Mouse (Mus musculus) gastrocnemius, postnatal 36 days (tissue): ENCODE results near the gene Dab2. TPM values are rescaled to one million over a fixed set of nuclear protein-coding genes. Genes with fewer than 3 reads are reported as not detected.

ENCODE experiments used
- DNase-seq, 2 experiments: peaks; one replicate each; pipeline ENCODE4 v3.0.0; 2022
- intact Hi-C: fragments of 180-260 bp; cut with DNase I; formaldehyde crosslinking; loops from one replicate; pipeline ENCODE4 v1.15.1; 2025
- total RNA-seq, 2 experiments: library from RNA; stranded (reverse); gene quantifications; 2 replicates each; pipeline ENCODE4 v1.2.3; 2021

The Dab2 gene
- total RNA-seq, 2 experiments from 2014 or later, result 10.4 to 11.1 TPM

GRCm38 (mm10) chr15:6322311-6322710 lies 22.7 kb downstream of the Dab2 start:
- no peak for DNase-seq
- intact Hi-C loops, result no loop called here

GRCm38 (mm10) chr15:6323577-6323976 lies 24.0 kb downstream of the Dab2 start:
- intact Hi-C loops, result no loop called here
- DNase-seq, result no peak

- no peak for DNase-seq
- intact Hi-C loops, result no loop called here
Measured at GRCm38 (mm10) chr15:6325443-6325842, 25.9 kb downstream of the Dab2 start.

- intact Hi-C loops, result no loop called here
- no peak for DNase-seq
Measured at GRCm38 (mm10) chr15:6326011-6326410, 26.4 kb downstream of the Dab2 start.

GRCm38 (mm10) chr15:6331380-6331779 lies 31.8 kb downstream of the Dab2 start:
- intact Hi-C loops, result no loop called here

GRCm38 (mm10) chr15:6334664-6335206 lies 35.1 kb downstream of the Dab2 start:
- intact Hi-C loops, result no loop called here
- no peak for DNase-seq

More at GRCm38 (mm10) chr15:6331380-6331779, 31.8 kb downstream of the Dab2 start:
- no peak for DNase-seq

GRCm38 (mm10) chr15:6339767-6340166 lies 40.2 kb downstream of the Dab2 start:
- intact Hi-C loops, result no loop called here
- DNase-seq, result no peak

- intact Hi-C loops, result no loop called here
- no peak for DNase-seq
Measured at GRCm38 (mm10) chr15:6340347-6340746, 40.8 kb downstream of the Dab2 start.

- intact Hi-C loops, result no loop called here
- DNase-seq, result no peak
Measured at GRCm38 (mm10) chr15:6341427-6341826, 41.8 kb downstream of the Dab2 start.

- intact Hi-C loops, result no loop called here
- DNase-seq, result no peak
Measured at GRCm38 (mm10) chr15:6353901-6354300, 54.3 kb downstream of the Dab2 start.

- intact Hi-C loops, result no loop called here
- no peak for DNase-seq
Measured at GRCm38 (mm10) chr15:6359859-6360258, 60.3 kb downstream of the Dab2 start.

- intact Hi-C loops, result no loop called here
- no peak for DNase-seq
Measured at GRCm38 (mm10) chr15:6369974-6370373, 70.4 kb downstream of the Dab2 start.

- intact Hi-C loops, result no loop called here
- no peak for DNase-seq
Measured at GRCm38 (mm10) chr15:6371486-6371885, 71.9 kb downstream of the Dab2 start.

- DNase-seq, result no peak
- intact Hi-C loops, result no loop called here
Measured at GRCm38 (mm10) chr15:6375016-6375415, 75.4 kb downstream of the Dab2 start.

- intact Hi-C loops, result no loop called here
- DNase-seq, result no peak
Measured at GRCm38 (mm10) chr15:6376001-6376400, 76.4 kb downstream of the Dab2 start.

- DNase-seq, result no peak
- intact Hi-C loops, result no loop called here
Measured at GRCm38 (mm10) chr15:6376785-6377184, 77.2 kb downstream of the Dab2 start.

- DNase-seq, result no peak
- intact Hi-C loops, result no loop called here
Measured at GRCm38 (mm10) chr15:6384027-6384426, 84.4 kb downstream of the Dab2 start.

GRCm38 (mm10) chr15:6385241-6385640 lies 85.7 kb downstream of the Dab2 start:
- no peak for DNase-seq
- intact Hi-C loops, result no loop called here

- intact Hi-C loops, result no loop called here
- peak; percentile 73 to 80 for DNase-seq
Measured at GRCm38 (mm10) chr15:6386159-6386951, 86.8 kb downstream of the Dab2 start.

GRCm38 (mm10) chr15:6386961-6387728 lies 87.6 kb downstream of the Dab2 start:
- intact Hi-C loops, result no loop called here
- no peak for DNase-seq

GRCm38 (mm10) chr15:6387729-6388070 lies 88.1 kb downstream of the Dab2 start:
- intact Hi-C loops, result no loop called here
- no peak for DNase-seq

- intact Hi-C loops, result no loop called here
- no peak for DNase-seq
Measured at GRCm38 (mm10) chr15:6388146-6388545, 88.6 kb downstream of the Dab2 start.
